Mouse (Mus musculus) brain, adult 2 months (tissue): ENCODE results near the gene Fam107b.
"Not testable (repeated sequence)": the region's sequence is repeated elsewhere in the genome, so short reads cannot be mapped to it uniquely, and the experiment has no call there.

Experiments used
- DNase-seq: peaks from one replicate; pipeline ENCODE4 v3.0.0; 2011; ENCODE audit warnings: low read depth, low spot score

Fam107b gene

GRCm38 (mm10) chr2:3658900-3659299 lies 88.6 kb downstream of the Fam107b start:
- DNase-seq: no peak

DNA sequence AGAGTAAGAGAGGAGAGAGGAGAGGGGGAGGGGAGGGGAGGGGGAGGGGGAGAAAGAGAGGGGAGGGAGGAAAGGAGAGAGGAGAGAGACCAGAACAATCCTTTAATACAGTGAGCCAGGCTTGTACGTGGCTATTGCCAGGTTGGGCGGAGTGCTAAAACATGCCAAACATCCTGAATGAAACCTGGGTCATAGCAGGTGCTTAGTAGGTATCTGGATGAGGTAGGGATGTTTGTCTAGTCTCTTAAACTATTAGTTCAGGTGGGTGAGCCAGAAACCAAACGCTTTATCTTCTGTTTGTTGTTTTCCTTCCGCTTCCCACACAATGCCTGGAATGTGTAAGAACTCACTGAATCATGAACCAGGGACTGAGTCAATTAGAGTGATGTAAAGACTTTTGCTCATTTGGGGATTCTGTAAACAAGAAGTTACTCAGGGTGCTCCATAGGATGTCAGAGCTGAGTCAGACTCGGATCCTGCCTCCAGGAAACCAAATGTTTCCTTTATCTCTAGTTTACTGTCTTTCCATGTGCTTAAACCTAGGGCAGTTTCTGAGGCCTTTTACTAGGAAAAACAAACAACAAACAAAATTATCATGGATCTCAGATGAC lies 89.1 kb downstream of the Fam107b start:
- DNase-seq: peak; percentile 46

GRCm38 (mm10) chr2:3664086-3664485 lies 93.8 kb downstream of the Fam107b start:
- DNase-seq: peak; percentile 35

GRCm38 (mm10) chr2:3668682-3669081 lies 98.4 kb downstream of the Fam107b start:
- DNase-seq: peak; percentile 66

DNA sequence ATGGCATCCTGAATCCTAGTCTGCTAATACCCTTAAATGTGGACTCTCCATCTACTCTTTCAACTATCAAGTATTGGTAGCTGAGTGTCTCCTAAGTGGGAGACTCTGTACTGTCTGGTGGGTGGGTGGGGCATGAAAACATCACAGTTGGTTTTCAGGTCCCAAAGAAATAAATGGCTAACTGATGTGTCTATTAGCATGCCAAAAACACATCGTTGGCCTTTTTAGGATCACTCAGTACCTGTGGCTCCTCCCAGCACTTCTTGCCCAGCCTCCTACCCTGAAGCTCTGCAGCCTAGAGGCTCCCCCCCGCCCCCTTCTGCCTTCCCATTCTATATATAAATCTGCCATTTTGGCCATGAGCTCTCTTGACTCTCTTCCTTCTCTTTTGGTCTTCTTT lies 99.4 kb downstream of the Fam107b start:
- no peak for DNase-seq

DNA sequence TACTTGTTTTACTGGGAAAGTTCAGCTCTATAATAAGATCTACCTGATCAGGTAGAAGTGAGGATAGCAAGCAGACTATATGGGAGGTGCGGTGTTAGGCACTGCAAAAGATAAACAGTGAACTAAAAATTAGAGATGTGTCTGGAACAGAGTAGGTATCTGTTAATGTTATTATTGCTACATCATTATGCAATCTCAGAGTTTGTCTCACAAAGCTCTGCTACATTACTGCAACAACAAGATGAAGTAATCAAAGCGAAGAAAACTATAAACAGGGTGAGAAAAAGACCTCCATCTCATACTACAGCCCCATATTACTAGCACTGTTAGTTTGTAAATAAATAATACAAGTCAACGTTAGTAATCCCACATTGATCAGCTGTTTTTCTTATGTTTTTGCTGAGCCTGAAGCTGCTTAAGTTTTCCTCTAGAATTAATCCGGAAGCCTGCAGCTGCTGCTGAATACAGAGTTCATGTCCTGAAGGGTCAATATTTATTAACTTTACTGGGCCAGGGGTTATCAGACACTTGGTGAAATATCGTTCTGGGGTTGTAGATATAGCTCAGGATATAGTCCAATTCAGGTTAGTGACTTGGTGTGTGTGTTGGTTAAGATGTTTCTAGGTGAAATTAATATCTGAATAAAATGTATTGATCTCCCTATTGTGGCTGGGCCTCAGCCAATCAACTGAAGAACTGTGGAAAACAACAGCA lies 102.5 kb downstream of the Fam107b start:
- DNase-seq: no peak

DNA sequence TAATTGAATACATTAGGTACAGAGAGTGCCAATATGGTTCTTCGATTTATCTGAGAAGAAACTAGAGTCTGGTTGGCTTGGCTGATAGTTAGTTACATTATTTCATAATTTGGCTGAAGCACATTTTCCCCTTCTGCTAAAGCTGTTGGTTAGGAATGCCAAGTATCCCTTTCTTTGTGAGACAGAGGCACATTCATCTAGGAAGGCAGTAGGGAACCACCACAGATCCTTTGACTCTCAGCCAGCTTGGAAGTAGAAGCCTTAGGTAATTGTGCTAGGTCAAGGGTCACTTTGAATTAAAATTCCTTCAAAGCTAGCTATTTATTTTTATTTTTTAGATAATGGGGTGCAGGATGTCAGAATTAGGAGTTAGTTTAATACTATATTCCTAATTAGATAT lies 105.2 kb downstream of the Fam107b start:
- DNase-seq: no peak

DNA sequence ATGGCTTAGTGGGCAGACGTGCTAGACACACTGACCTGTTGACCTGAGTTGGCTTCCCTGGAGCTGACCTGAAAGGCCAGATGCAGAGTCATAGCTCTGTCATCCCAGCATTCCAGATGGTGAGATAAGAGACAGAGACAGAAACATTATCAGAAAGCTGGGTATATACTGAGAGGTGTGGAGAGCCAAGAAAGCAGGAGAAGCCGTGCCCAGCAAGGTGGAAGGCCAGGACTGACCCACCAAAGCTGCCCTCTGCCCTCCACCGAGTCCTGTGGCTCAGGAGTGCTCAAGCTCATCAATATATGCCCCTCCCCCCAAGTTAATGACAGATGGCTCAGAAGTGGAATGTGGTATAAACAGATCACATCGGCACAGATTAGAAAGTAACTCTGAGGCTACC lies 112.4 kb downstream of the Fam107b start:
- no peak for DNase-seq

DNA sequence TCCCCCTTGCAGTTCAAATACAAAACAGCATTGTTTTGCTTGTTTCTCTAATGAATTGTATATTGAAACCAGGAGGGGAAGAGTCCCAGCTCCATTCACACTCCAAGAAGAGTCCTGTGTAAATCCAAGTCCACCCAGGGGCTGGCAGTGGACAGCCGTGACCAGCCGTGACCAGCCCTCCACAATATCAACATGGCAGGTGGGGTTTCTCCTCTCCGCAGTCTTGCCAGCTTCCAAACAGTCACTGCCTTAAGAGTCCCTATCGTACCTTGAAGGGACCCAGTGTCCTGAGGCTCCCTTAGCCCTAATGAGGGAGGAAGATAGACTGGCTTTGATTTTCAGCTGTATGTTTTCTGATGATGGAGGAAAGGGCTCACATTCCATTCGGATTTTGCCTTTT lies 113.1 kb downstream of the Fam107b start:
- peak; percentile 52 for DNase-seq

- peak; percentile 39 for DNase-seq
Observed at GRCm38 (mm10) chr2:3683751-3684229, 113.5 kb downstream of the Fam107b start.

DNA sequence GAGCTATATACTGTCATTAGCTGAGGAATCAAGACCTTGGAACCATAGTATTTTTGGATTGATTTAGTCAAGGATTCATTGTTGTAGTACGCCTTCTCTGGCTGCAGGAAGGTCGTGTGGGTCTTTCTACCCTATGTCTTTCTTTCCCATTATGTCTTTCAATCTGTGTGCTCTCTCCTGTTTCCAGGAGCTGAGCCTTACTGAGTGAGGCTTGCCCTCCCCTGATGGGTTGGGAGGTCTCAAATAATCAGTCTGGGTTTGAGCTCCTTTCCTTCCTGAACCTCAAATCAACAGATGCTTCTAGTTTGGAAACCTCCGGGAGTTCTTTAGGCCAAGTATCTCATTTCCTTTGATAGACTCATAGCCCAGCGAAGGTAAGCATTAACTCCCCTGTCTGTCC lies 119.9 kb downstream of the Fam107b start:
- no peak for DNase-seq

DNA sequence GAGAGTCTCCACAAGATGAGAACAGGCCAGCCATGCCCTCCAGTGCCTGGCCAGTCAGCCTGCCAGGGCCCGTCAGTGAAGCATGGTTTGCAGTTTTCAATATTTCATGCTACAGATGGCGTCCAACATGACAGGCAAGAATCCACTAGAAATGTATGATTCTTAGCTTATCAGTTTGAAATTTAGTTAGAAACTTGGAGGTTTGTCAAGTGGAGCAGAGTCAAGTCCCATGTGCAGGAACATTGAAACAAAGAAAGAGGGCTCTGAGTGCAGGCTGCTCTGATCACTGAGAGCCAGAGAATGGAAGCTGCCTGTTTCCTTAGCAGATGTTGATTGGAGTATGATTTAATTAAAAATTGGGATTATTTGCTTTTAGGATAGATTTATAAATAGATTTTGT lies 122.5 kb downstream of the Fam107b start:
- DNase-seq: no peak

GRCm38 (mm10) chr2:3695900-3696299 lies 125.6 kb downstream of the Fam107b start:
- no peak for DNase-seq

DNA sequence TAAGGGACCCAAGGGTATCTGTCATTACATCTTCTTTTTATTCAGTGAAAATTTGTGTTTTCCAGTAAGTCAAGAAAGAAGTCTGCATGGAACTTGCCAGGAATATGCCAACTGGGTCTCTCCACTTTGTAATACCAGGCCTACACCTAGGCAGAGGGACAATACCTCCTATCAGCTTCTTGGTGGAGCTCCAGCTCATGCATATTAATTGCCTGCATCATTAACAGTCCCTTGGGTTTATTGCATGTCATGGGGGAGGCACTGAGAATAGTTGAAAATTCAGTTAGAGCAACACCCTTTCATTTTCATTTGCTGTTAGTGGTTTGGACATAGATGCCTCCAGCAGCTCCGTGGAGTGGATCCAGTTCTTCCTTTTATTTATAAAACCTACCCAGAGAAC lies 130.1 kb downstream of the Fam107b start:
- no peak for DNase-seq

DNA sequence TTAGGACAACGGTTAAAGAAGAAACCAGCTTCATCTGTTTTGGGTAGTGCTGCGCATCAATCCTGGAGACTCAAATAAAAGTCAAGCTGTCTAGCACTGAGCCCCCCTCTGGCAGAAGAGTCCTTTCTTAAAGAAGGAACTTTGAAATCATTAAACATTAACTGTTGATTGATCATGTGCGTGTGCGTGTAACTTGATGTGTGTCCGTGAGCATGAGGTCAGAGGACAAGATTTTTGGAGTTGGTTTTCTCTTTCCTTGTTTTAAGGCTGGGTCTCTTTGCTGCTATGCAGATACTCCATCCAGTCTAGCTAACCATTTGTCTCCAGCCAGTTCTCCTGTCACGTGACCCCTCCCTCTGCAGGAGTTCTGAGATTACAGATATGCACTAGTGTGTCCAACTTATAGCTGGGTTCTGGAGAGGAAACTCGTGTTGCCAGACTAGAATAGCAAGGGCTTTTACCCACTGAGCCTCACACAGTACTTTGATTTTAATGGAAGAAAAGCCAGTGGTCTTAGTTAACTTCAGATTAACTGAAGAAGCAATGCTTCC lies 132.4 kb downstream of the Fam107b start:
- DNase-seq: no peak

DNA sequence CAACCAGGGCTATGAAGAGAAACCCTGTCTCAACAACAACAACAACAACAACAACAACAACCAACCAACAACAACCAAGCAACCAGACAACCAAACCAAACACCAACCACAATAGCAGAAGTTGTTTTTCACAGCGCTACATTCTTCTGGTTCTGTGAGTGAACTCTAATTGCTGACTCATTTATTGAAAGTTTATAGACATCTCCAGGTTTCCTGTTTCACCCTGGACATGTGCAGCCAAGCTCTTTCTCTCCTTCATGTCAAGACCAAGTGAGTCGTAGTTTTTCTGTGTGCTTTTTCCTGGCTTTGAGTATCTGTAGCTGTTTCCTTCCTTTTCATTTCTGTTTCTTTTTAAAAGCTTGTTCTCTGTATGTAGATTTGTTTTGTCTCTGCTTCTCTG lies 133.5 kb downstream of the Fam107b start:
- no peak for DNase-seq

GRCm38 (mm10) chr2:3704311-3705162 lies 134.2 kb downstream of the Fam107b start:
- no peak for DNase-seq

DNA sequence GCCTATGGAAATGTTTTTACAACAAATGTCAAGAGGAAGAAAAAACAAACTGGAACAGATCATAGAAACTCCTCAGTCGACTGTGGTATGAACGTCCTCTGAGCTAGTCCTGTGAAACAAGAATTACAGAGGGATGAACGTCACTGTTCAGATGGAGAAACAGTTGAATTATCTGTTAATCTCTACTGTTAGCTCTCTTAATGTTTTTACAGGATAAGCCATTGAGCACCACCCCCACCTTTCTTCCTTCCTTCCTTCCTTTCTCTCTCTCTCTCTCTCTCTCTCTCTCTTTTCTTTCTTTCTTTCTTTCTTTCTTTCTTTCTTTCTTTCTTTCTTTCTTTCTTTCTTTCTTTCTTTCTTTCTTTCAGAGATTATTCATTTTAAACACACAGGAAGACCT lies 135.0 kb downstream of the Fam107b start:
- not testable (repeated sequence) for DNase-seq

GRCm38 (mm10) chr2:3707236-3707635 lies 136.9 kb downstream of the Fam107b start:
- DNase-seq: no peak

GRCm38 (mm10) chr2:3708621-3709020 lies 138.3 kb downstream of the Fam107b start:
- DNase-seq: no peak

- no peak for DNase-seq
Observed at GRCm38 (mm10) chr2:3709882-3710281, 139.6 kb downstream of the Fam107b start.

DNA sequence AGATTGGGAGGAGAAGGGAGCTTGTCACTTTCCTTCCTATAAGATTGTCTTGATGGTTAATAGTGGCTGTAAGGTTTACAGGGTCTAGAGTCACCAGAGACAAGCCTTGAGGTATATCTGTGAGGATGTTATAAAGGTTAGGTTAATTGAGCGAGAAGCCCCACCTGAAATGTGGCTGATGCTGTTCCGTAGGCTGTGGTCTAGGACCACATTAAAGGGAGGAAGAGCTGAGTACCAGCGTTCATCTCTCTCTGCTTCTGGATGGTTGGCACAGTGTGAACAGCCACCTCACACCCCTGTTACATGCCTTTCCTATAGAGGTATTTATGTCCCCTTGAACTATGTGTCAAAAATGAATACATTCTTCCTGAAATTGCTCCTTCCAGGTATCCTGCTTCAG lies 140.2 kb downstream of the Fam107b start:
- no peak for DNase-seq
